7 mouse cellular contexts compared by ENCODE assay signal in genomic region chr1:72873078-72873477, GRCm38 (mm10). TPM values are rescaled to one million over a fixed set of nuclear protein-coding genes. Genes with fewer than 3 reads are reported as not detected.
DNase-seq lines count a peak whose midpoint lies in the region; ATAC-seq lines count a peak whose summit lies in the region.

No protein-coding gene starts in this region.

- H3K27ac ChIP-seq in liver, embryonic 11.5 days (ENCODE audit: low read depth, low read length), result no peak overlapping the region; the same call in 1 of the 2 replicates
- H3K27ac ChIP-seq in forebrain, embryonic 10.5 days, result peak overlapping the region; percentile 93
- no peak overlapping the region for H3K27ac ChIP-seq in limb, embryonic 11.5 days (replicated peaks; ENCODE audit: low read depth, low read length)
- peak overlapping the region; percentile 95 for H3K27ac ChIP-seq in stomach, embryonic 15.5 days

- H3K9me3 ChIP-seq in liver, embryonic 11.5 days (ENCODE audit: control insufficient read depth, low read length), result no peaks in the 10 kb centered on the region
- no peaks in the 10 kb centered on the region for H3K9me3 ChIP-seq in forebrain, embryonic 10.5 days
- H3K9me3 ChIP-seq in limb, embryonic 11.5 days (ENCODE audit: control insufficient read depth, low read length), result no peaks in the 10 kb centered on the region
- no peaks in the 10 kb centered on the region for H3K9me3 ChIP-seq in stomach, embryonic 15.5 days

- no peak overlapping the region for H3K9ac ChIP-seq in liver, embryonic 11.5 days (ENCODE audit: low read depth, low read length)
- no peak overlapping the region; the same call in 1 of the 2 replicates for H3K9ac ChIP-seq in limb, embryonic 11.5 days (ENCODE audit: low read length)
- peak overlapping the region; percentile 73; the same call in 1 of the 2 replicates for H3K9ac ChIP-seq in stomach, embryonic 15.5 days

- H3K4me2 ChIP-seq in liver, embryonic 11.5 days, result peak overlapping the region; percentile 78
- peak overlapping the region; percentile 85 for H3K4me2 ChIP-seq in limb, embryonic 11.5 days (ENCODE audit: low read depth, severe bottlenecking)
- peak overlapping the region; percentile 83 for H3K4me2 ChIP-seq in stomach, embryonic 15.5 days

- no peak for DNase-seq in liver, embryonic 11.5 days (ENCODE audit: low spot score)
- DNase-seq in liver, result no peak
- DNase-seq in forebrain, embryonic 10.5 days (ENCODE audit: extremely low spot score, low spot score), result peak; percentile 34
- DNase-seq in limb, embryonic 11.5 days (ENCODE audit: low spot score), result no peak
- DNase-seq in urinary bladder, adult 2 months (ENCODE audit: low spot score), result no peak

- no peak for ATAC-seq in liver, embryonic 11.5 days (replicated peaks; ENCODE audit: low FRiP score)
- no peak for ATAC-seq in limb, embryonic 11.5 days (ENCODE audit: insufficient number of reproducible peaks, low FRiP score, low TSS enrichment, low read depth)
- no peak for ATAC-seq in stomach, embryonic 15.5 days (ENCODE audit: insufficient read depth, low FRiP score, low read depth)
- ATAC-seq in erythroblast, adult 5-6 weeks (replicated peaks; ENCODE audit: low FRiP score, poor library complexity, severe bottlenecking), result no peak

- peaks cover 8% of the 10 kb centered on the region for H3K4me1 ChIP-seq in liver, embryonic 11.5 days (replicated peaks; ENCODE audit: control insufficient read depth, insufficient read depth, low read length)
- peaks cover 82% of the 10 kb centered on the region for H3K4me1 ChIP-seq in forebrain, embryonic 10.5 days
- peaks cover 20% of the 10 kb centered on the region; the same call in 1 of the 2 replicates for H3K4me1 ChIP-seq in limb, embryonic 11.5 days (ENCODE audit: control insufficient read depth, insufficient read depth, low read length)
- H3K4me1 ChIP-seq in stomach, embryonic 15.5 days, result peaks cover 40% of the 10 kb centered on the region

- no peaks in the 10 kb centered on the region for H3K36me3 ChIP-seq in liver, embryonic 11.5 days (ENCODE audit: control insufficient read depth, insufficient read depth, low read length)
- peaks cover 5% of the 10 kb centered on the region; the same call in 1 of the 2 replicates for H3K36me3 ChIP-seq in forebrain, embryonic 10.5 days (replicated peaks)
- H3K36me3 ChIP-seq in limb, embryonic 11.5 days (ENCODE audit: control insufficient read depth, insufficient read depth, low read length), result no peaks in the 10 kb centered on the region
- no peaks in the 10 kb centered on the region for H3K36me3 ChIP-seq in stomach, embryonic 15.5 days

- H3K27me3 ChIP-seq in liver, embryonic 11.5 days (replicated peaks; ENCODE audit: control insufficient read depth, insufficient read depth, low read length), result peaks cover 66% of the 10 kb centered on the region
- H3K27me3 ChIP-seq in forebrain, embryonic 10.5 days (ENCODE audit: poor library complexity, severe bottlenecking), result peaks cover 61% of the 10 kb centered on the region
- peaks cover 14% of the 10 kb centered on the region for H3K27me3 ChIP-seq in limb, embryonic 11.5 days (ENCODE audit: control insufficient read depth, insufficient read depth, low read length)
- H3K27me3 ChIP-seq in stomach, embryonic 15.5 days (replicated peaks), result no peaks in the 10 kb centered on the region

- under 1% methylated on average over 16 of the region's 16 CpGs for WGBS in liver, embryonic 11.5 days
- 2% methylated on average over 16 of the region's 16 CpGs for WGBS in forebrain, embryonic 10.5 days
- under 1% methylated on average over 16 of the region's 16 CpGs for WGBS in limb, embryonic 11.5 days
- under 1% methylated on average over 16 of the region's 16 CpGs for WGBS in stomach, embryonic 15.5 days

- H3K4me3 ChIP-seq in liver, embryonic 11.5 days (ENCODE audit: low read depth, low read length), result peak overlapping the region; percentile 50
- H3K4me3 ChIP-seq in forebrain, embryonic 10.5 days, result peak overlapping the region; percentile 68
- H3K4me3 ChIP-seq in limb, embryonic 11.5 days (ENCODE audit: low read depth, low read length), result peak overlapping the region; percentile 64
- H3K4me3 ChIP-seq in stomach, embryonic 15.5 days (replicated peaks), result peak overlapping the region; percentile 65

RNA-seq across cellular contexts. Expression of gene Igfbp5, which starts 1.6 kb away (rescaled TPM):
- polyA plus RNA-seq in liver, embryonic 11.5 days (2014; fragmentation: Nextera tagmentation; extraction: Ambion mirVana), result 29.3 and 33.8 TPM in 2 replicates
- polyA plus RNA-seq in forebrain, embryonic 10.5 days (2016; fragmentation: Nextera tagmentation; extraction: Ambion mirVana), result 45.9 and 51.3 TPM in 2 replicates
- 47.0 and 48.4 TPM in 2 replicates for polyA plus RNA-seq in limb, embryonic 11.5 days (2014; fragmentation: Nextera tagmentation; extraction: Ambion mirVana)
- polyA plus RNA-seq in stomach, embryonic 15.5 days (2015; fragmentation: Nextera tagmentation; extraction: Ambion mirVana), result 89.8 and 94.7 TPM in 2 replicates
- 58.6 and 85.5 TPM in 2 replicates for polyA plus RNA-seq in urinary bladder, adult 2 months (2012; rRNA removed)
- total RNA-seq in erythroblast, adult 5-6 weeks (2015; ENCODE audit: low replicate concordance), result 2.3 and 3.3 TPM in 2 replicates
- total RNA-seq in erythroblast, adult 5-6 weeks (2017; ENCODE audit: low replicate concordance), result 0.42 and 2.5 TPM in 2 replicates

RNA-seq across cellular contexts. Expression of gene Igfbp2, which starts 48.8 kb away (rescaled TPM):
- polyA plus RNA-seq in liver, embryonic 11.5 days (2014; fragmentation: Nextera tagmentation; extraction: Ambion mirVana), result 44.0 and 50.5 TPM in 2 replicates
- polyA plus RNA-seq in forebrain, embryonic 10.5 days (2016; fragmentation: Nextera tagmentation; extraction: Ambion mirVana), result 742 and 777 TPM in 2 replicates
- 262 and 290 TPM in 2 replicates for polyA plus RNA-seq in limb, embryonic 11.5 days (2014; fragmentation: Nextera tagmentation; extraction: Ambion mirVana)
- polyA plus RNA-seq in stomach, embryonic 15.5 days (2015; fragmentation: Nextera tagmentation; extraction: Ambion mirVana), result 404 and 428 TPM in 2 replicates
- 874 and 1,097 TPM in 2 replicates for polyA plus RNA-seq in urinary bladder, adult 2 months (2012; rRNA removed)
- total RNA-seq in erythroblast, adult 5-6 weeks (2015; ENCODE audit: low replicate concordance), result not detected in 2 replicates
- total RNA-seq in erythroblast, adult 5-6 weeks (2017; ENCODE audit: low replicate concordance), result not detected in 2 replicates

Comparison
In these comparisons a context has a peak if more than half of its experiments do, and no peak if none do; other contexts are left out.
1. H3K27ac ChIP-seq: peak in forebrain, embryonic 10.5 days (single experiment) and stomach, embryonic 15.5 days (single experiment); none in liver, embryonic 11.5 days (single experiment) and limb, embryonic 11.5 days (single experiment).
2. Peak in every context shown above with its lines, with median percentiles within 50 percentile points of each other: H3K4me2 ChIP-seq and H3K4me3 ChIP-seq.